Mouse (Mus musculus) layer of hippocampus, adult 2 months (tissue): ENCODE measurements around the gene Padi2. TPM values are rescaled to one million over a fixed set of nuclear protein-coding genes. Genes with fewer than 3 reads are reported as not detected.
A peak's percentile ranks its signal among the peaks of the same experiment; 100 is the strongest.

ENCODE experiments used
- DNase-seq, 2 experiments: peaks; one replicate each; pipeline ENCODE4 v3.0.0; 2022; ENCODE audit warnings: low spot score in 2 of 2
- H3K27ac ChIP-seq: fragments of 200-600 bp; 2 replicates; pipeline ENCODE4 v1.8.1; 2022
- H3K4me3 ChIP-seq: fragments of 200-600 bp; 2 replicates; pipeline ENCODE4 v1.8.1; 2022; ENCODE audit warnings: mild to moderate bottlenecking
- CTCF ChIP-seq: fragments of 200-600 bp; conservative IDR thresholded peaks from 2 replicates; pipeline ENCODE4 v1.8.1; 2022; ENCODE audit warnings: antibody characterized with exemption, mild to moderate bottlenecking, moderate library complexity
- long read RNA-seq, 2 experiments: library from polyadenylated mRNA; stranded (forward); transcript quantifications; one replicate each; pipeline ENCODE4 v2.0.0; 2021; ENCODE audit warnings: borderline mapping rate in 2 of 2
- total RNA-seq, 2 experiments: library from RNA; stranded (reverse); gene quantifications; 2 replicates each; pipeline ENCODE4 v1.2.3; 2021

Padi2 gene
- total RNA-seq: 10 to 100 TPM; 20.2 to 26.5 TPM
- long read RNA-seq, experiment 1, full-length matches to known transcripts: 7 of 9 reads
- long read RNA-seq, experiment 1, partial matches to known transcripts: 1 of 9 reads
- long read RNA-seq, experiment 1, other reads (novel, unspliced or antisense): 1 of 9 reads
- long read RNA-seq, experiment 2, full-length matches to known transcripts: 6 of 12 reads
- long read RNA-seq, experiment 2, partial matches to known transcripts: 1 of 12 reads
- long read RNA-seq, experiment 2, other reads (novel, unspliced or antisense): 5 of 12 reads

- TF ChIP-seq CTCF: no peak
- DNase-seq: peak; percentile 51 to 53
- Histone ChIP-seq H3K4me3 (peak within 1 kb of the TSS; percentile 54), H3K27ac (peak within 1 kb of the TSS; percentile 62)
These were observed at the start of gene Padi2 for GRCm38 (mm10) chr4:140906076-140906826. Gene Padi2 (plus strand): TSS chr4:140906344.

- DNase-seq: no peak
- no peak overlapping the region for H3K27ac ChIP-seq
- no peak for TF ChIP-seq CTCF
- H3K4me3 ChIP-seq: no peak overlapping the region
These were observed 49.1 kb upstream of the Padi2 start for GRCm38 (mm10) chr4:140857041-140857440.

- TF ChIP-seq CTCF: no peak
- Histone ChIP-seq H3K4me3 (no peak overlapping the region), H3K27ac (no peak overlapping the region)
- no peak for DNase-seq
These were observed 48.3 kb upstream of the Padi2 start for GRCm38 (mm10) chr4:140857813-140858212.

- no peak overlapping the region for H3K27ac ChIP-seq
- no peak for DNase-seq
- TF ChIP-seq CTCF: no peak
- no peak overlapping the region for H3K4me3 ChIP-seq
These were observed 46.9 kb upstream of the Padi2 start for GRCm38 (mm10) chr4:140859291-140859690.

- H3K4me3 ChIP-seq: no peak overlapping the region
- no peak for DNase-seq
These were observed 45.9 kb upstream of the Padi2 start for GRCm38 (mm10) chr4:140860125-140860766.

GRCm38 (mm10) chr4:140860767-140861147 is 45.4 kb upstream of the Padi2 start:
- no peak for DNase-seq
- no peak for TF ChIP-seq CTCF

More at GRCm38 (mm10) chr4:140860125-140860766, 45.9 kb upstream of the Padi2 start:
- no peak for TF ChIP-seq CTCF
- no peak overlapping the region for H3K27ac ChIP-seq

GRCm38 (mm10) chr4:140862036-140862650 is 44.0 kb upstream of the Padi2 start:
- TF ChIP-seq CTCF: no peak
- H3K4me3 ChIP-seq: no peak overlapping the region
- H3K27ac ChIP-seq: no peak overlapping the region
- no peak for DNase-seq

More at GRCm38 (mm10) chr4:140860767-140861147, 45.4 kb upstream of the Padi2 start:
- Histone ChIP-seq H3K27ac (no peak overlapping the region), H3K4me3 (no peak overlapping the region)

- no peak for DNase-seq
- no peak overlapping the region for H3K27ac ChIP-seq
- H3K4me3 ChIP-seq: no peak overlapping the region
- no peak for TF ChIP-seq CTCF
These were observed 37.5 kb upstream of the Padi2 start for GRCm38 (mm10) chr4:140868484-140869190.

- Histone ChIP-seq H3K4me3 (no peak overlapping the region), H3K27ac (no peak overlapping the region)
- DNase-seq: no peak
- TF ChIP-seq CTCF: no peak
These were observed 36.2 kb upstream of the Padi2 start for GRCm38 (mm10) chr4:140869945-140870344.

- no peak for TF ChIP-seq CTCF
- Histone ChIP-seq H3K4me3 (no peak overlapping the region), H3K27ac (no peak overlapping the region)
- DNase-seq: no peak
These were observed 35.3 kb upstream of the Padi2 start for GRCm38 (mm10) chr4:140870876-140871275.

GRCm38 (mm10) chr4:140871376-140871775 is 34.8 kb upstream of the Padi2 start:
- Histone ChIP-seq H3K27ac (no peak overlapping the region), H3K4me3 (no peak overlapping the region)
- DNase-seq: no peak
- no peak for TF ChIP-seq CTCF
